Mouse (Mus musculus): Measurements from ENCODE around the gene Ccr5. TPM values are rescaled to one million over a fixed set of nuclear protein-coding genes. Genes with fewer than 3 reads are reported as not detected.
"Not testable (repeated sequence)": the region's sequence is repeated elsewhere in the genome, so short reads cannot be mapped to it uniquely, and the experiment has no call there.

Ccr5 gene
- 1.4 and 1.5 TPM in 2 replicates for polyA plus RNA-seq (2015; fragmentation: Nextera tagmentation; extraction: Ambion mirVana)

GRCm38 (mm10) chr9:124121387-124122184 lies at the start of gene Ccr5:
Ccr5 (plus strand) TSS chr9:124121543.
- no peak for ATAC-seq (ENCODE audit: borderline replicate concordance, extremely low read depth, low FRiP score, low TSS enrichment)
- no peaks in the 10 kb centered on the region for H3K9me3 ChIP-seq
- WGBS, result 68% methylated on average over 3 of the region's 3 CpGs
- H3K9ac ChIP-seq, result no peak within 1 kb of the TSS
- H3K27me3 ChIP-seq, result no peaks in the 10 kb centered on the region
- no peak within 1 kb of the TSS for H3K4me3 ChIP-seq
- no peaks in the 10 kb centered on the region for H3K36me3 ChIP-seq
- H3K27ac ChIP-seq, result no peak within 1 kb of the TSS
- no peak within 1 kb of the TSS for H3K4me2 ChIP-seq
- H3K4me1 ChIP-seq, result no peaks in the 10 kb centered on the region

- no peaks in the 10 kb centered on the region for H3K9me3 ChIP-seq
- no peak overlapping the region for H3K4me2 ChIP-seq
- no peak overlapping the region for H3K9ac ChIP-seq
- H3K36me3 ChIP-seq, result no peaks in the 10 kb centered on the region
- 46% methylated on average over 4 of the region's 4 CpGs for WGBS
- H3K4me1 ChIP-seq, result no peaks in the 10 kb centered on the region
- no peak for ATAC-seq (ENCODE audit: borderline replicate concordance, extremely low read depth, low FRiP score, low TSS enrichment)
- no peaks in the 10 kb centered on the region for H3K27me3 ChIP-seq
- no peak overlapping the region for H3K4me3 ChIP-seq
- no peak overlapping the region for H3K27ac ChIP-seq
These were observed 41.5 kb upstream of the Ccr5 start for GRCm38 (mm10) chr9:124079803-124080202.

GRCm38 (mm10) chr9:124080471-124080870 lies 40.9 kb upstream of the Ccr5 start:
- 90% methylated on average over 13 of the region's 13 CpGs for WGBS
- not testable (repeated sequence) for H3K4me2 ChIP-seq; H3K9me3 ChIP-seq; H3K36me3 ChIP-seq; H3K27ac ChIP-seq; ATAC-seq (ENCODE audit: borderline replicate concordance, extremely low read depth, low FRiP score, low TSS enrichment); H3K4me3 ChIP-seq; H3K4me1 ChIP-seq; H3K9ac ChIP-seq; H3K27me3 ChIP-seq

- Histone ChIP-seq H3K9me3 (no peaks in the 10 kb centered on the region), H3K4me2 (no peak overlapping the region), H3K4me1 (no peaks in the 10 kb centered on the region), H3K27me3 (no peaks in the 10 kb centered on the region), H3K9ac (no peak overlapping the region), H3K4me3 (no peak overlapping the region), H3K36me3 (no peaks in the 10 kb centered on the region), H3K27ac (no peak overlapping the region)
- WGBS, result 71% methylated on average over 1 of the region's 1 CpGs
- ATAC-seq (ENCODE audit: borderline replicate concordance, extremely low read depth, low FRiP score, low TSS enrichment), result no peak
These were observed 30.9 kb upstream of the Ccr5 start for GRCm38 (mm10) chr9:124090441-124090840.

GRCm38 (mm10) chr9:124099127-124099526 lies 22.2 kb upstream of the Ccr5 start:
- ATAC-seq (ENCODE audit: borderline replicate concordance, extremely low read depth, low FRiP score, low TSS enrichment), result no peak
- Histone ChIP-seq H3K27ac (no peak overlapping the region), H3K9ac (no peak overlapping the region), H3K36me3 (no peaks in the 10 kb centered on the region), H3K4me3 (no peak overlapping the region), H3K9me3 (no peaks in the 10 kb centered on the region), H3K4me2 (no peak overlapping the region), H3K4me1 (no peaks in the 10 kb centered on the region), H3K27me3 (no peaks in the 10 kb centered on the region)
- 85% methylated on average over 1 of the region's 1 CpGs for WGBS

- WGBS, result 78% methylated on average over 1 of the region's 1 CpGs
- no peak for ATAC-seq (ENCODE audit: borderline replicate concordance, extremely low read depth, low FRiP score, low TSS enrichment)
- Histone ChIP-seq H3K4me1 (no peaks in the 10 kb centered on the region), H3K36me3 (no peaks in the 10 kb centered on the region), H3K4me3 (no peak overlapping the region), H3K4me2 (no peak overlapping the region), H3K27ac (no peak overlapping the region), H3K9ac (no peak overlapping the region), H3K9me3 (no peaks in the 10 kb centered on the region), H3K27me3 (no peaks in the 10 kb centered on the region)
These were observed 21.0 kb upstream of the Ccr5 start for GRCm38 (mm10) chr9:124100357-124100756.

GRCm38 (mm10) chr9:124101723-124102122 lies 19.6 kb upstream of the Ccr5 start, which contains the start of gene Ccr2:
Ccr2 (plus strand) TSS chr9:124101950.
- H3K4me2 ChIP-seq, result no peak within 1 kb of the TSS
- no peaks in the 10 kb centered on the region for H3K4me1 ChIP-seq
- no peak within 1 kb of the TSS for H3K9ac ChIP-seq
- WGBS, result 83% methylated on average over 4 of the region's 4 CpGs
- no peak within 1 kb of the TSS for H3K27ac ChIP-seq
- no peak for ATAC-seq (ENCODE audit: borderline replicate concordance, extremely low read depth, low FRiP score, low TSS enrichment)
- H3K4me3 ChIP-seq, result no peak within 1 kb of the TSS
- H3K27me3 ChIP-seq, result no peaks in the 10 kb centered on the region
- H3K36me3 ChIP-seq, result no peaks in the 10 kb centered on the region
- H3K9me3 ChIP-seq, result no peaks in the 10 kb centered on the region

- H3K4me3 ChIP-seq, result no peak overlapping the region
- no peak overlapping the region for H3K4me2 ChIP-seq
- H3K27ac ChIP-seq, result no peak overlapping the region
- no peak overlapping the region for H3K9ac ChIP-seq
- no peaks in the 10 kb centered on the region for H3K4me1 ChIP-seq
- H3K27me3 ChIP-seq, result no peaks in the 10 kb centered on the region
- no peak for ATAC-seq (ENCODE audit: borderline replicate concordance, extremely low read depth, low FRiP score, low TSS enrichment)
- H3K36me3 ChIP-seq, result no peaks in the 10 kb centered on the region
- 43% methylated on average over 1 of the region's 1 CpGs for WGBS
- no peaks in the 10 kb centered on the region for H3K9me3 ChIP-seq
These were observed 18.1 kb upstream of the Ccr5 start for GRCm38 (mm10) chr9:124103199-124103598.

GRCm38 (mm10) chr9:124105196-124105595 lies 16.1 kb upstream of the Ccr5 start:
- no peak overlapping the region for H3K9ac ChIP-seq
- no peaks in the 10 kb centered on the region for H3K36me3 ChIP-seq
- H3K9me3 ChIP-seq, result no peaks in the 10 kb centered on the region
- H3K27ac ChIP-seq, result no peak overlapping the region
- no peaks in the 10 kb centered on the region for H3K27me3 ChIP-seq
- ATAC-seq (ENCODE audit: borderline replicate concordance, extremely low read depth, low FRiP score, low TSS enrichment), result no peak
- no peak overlapping the region for H3K4me2 ChIP-seq
- H3K4me1 ChIP-seq, result no peaks in the 10 kb centered on the region
- H3K4me3 ChIP-seq, result no peak overlapping the region

- no peak for ATAC-seq (ENCODE audit: borderline replicate concordance, extremely low read depth, low FRiP score, low TSS enrichment)
- H3K4me2 ChIP-seq, result no peak overlapping the region
- no peak overlapping the region for H3K4me3 ChIP-seq
- H3K9ac ChIP-seq, result no peak overlapping the region
- H3K9me3 ChIP-seq, result no peaks in the 10 kb centered on the region
- H3K36me3 ChIP-seq, result no peaks in the 10 kb centered on the region
- no peak overlapping the region for H3K27ac ChIP-seq
- H3K27me3 ChIP-seq, result no peaks in the 10 kb centered on the region
- H3K4me1 ChIP-seq, result no peaks in the 10 kb centered on the region
These were observed 14.1 kb upstream of the Ccr5 start for GRCm38 (mm10) chr9:124107232-124107631.

- WGBS, result 37% methylated on average over 2 of the region's 2 CpGs
- Histone ChIP-seq H3K9ac (no peak overlapping the region), H3K4me3 (no peak overlapping the region)
These were observed 12.8 kb upstream of the Ccr5 start for GRCm38 (mm10) chr9:124108356-124109127.

GRCm38 (mm10) chr9:124111997-124112396 lies 9.3 kb upstream of the Ccr5 start:
- Histone ChIP-seq H3K36me3 (no peaks in the 10 kb centered on the region), H3K27me3 (no peaks in the 10 kb centered on the region), H3K27ac (no peak overlapping the region), H3K9ac (no peak overlapping the region), H3K4me1 (no peaks in the 10 kb centered on the region), H3K4me3 (no peak overlapping the region), H3K9me3 (no peaks in the 10 kb centered on the region), H3K4me2 (no peak overlapping the region)
- 58% methylated on average over 1 of the region's 1 CpGs for WGBS
- no peak for ATAC-seq (ENCODE audit: borderline replicate concordance, extremely low read depth, low FRiP score, low TSS enrichment)

More at GRCm38 (mm10) chr9:124108356-124109127, 12.8 kb upstream of the Ccr5 start:
- no peaks in the 10 kb centered on the region for H3K9me3 ChIP-seq
- H3K27ac ChIP-seq, result no peak overlapping the region
- no peak for ATAC-seq (ENCODE audit: borderline replicate concordance, extremely low read depth, low FRiP score, low TSS enrichment)
- H3K4me2 ChIP-seq, result no peak overlapping the region
- no peaks in the 10 kb centered on the region for H3K36me3 ChIP-seq
- H3K27me3 ChIP-seq, result no peaks in the 10 kb centered on the region
- H3K4me1 ChIP-seq, result no peaks in the 10 kb centered on the region
